Mouse (Mus musculus): ENCODE results near the gene 1700061G19Rik. TPM values are rescaled to one million over a fixed set of nuclear protein-coding genes. Genes with fewer than 3 reads are reported as not detected.

Gene 1700061G19Rik
- total RNA-seq (2017), result not detected in 3 replicates

DNA sequence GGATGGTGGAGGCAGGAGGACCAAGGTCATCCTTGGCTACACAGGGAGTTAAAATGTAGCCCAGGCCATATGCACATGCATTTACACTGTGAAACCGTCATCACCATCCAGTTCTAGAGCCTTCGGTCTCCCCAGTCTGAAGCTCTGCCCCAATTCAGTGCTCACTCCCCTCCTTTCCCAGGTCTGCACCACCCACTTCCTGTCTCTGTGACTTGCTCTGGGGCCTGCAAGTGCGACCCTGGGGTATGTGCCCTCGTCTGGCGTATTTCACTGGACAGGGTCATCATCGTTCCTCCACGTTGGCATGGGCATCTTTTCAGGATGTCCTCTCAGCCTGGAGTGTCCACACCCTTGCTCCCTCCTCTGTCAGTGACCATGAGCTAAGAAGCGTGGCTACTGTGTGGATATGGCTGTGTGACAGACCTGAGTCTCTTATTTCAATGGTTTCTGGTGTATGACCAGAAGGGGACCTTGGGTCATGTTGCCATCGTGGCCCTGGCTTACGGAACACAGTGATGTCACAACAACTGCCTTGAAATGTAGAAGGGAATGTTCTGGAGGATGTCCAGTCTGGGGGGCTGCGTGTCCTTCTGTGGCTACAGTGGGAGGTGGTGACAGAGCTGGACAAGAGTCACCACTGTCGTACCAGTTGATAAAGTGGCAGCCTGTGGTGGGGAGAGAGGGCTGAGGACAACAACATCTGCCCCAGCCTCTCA, at the start of gene 1700061G19Rik:
Gene 1700061G19Rik, plus strand, starts transcription at position 542 of the 716 bp plus-strand sequence.
- no peak for ATAC-seq (replicated peaks; ENCODE audit: insufficient number of reproducible peaks, low FRiP score, low TSS enrichment, poor library complexity, severe bottlenecking)

DNA sequence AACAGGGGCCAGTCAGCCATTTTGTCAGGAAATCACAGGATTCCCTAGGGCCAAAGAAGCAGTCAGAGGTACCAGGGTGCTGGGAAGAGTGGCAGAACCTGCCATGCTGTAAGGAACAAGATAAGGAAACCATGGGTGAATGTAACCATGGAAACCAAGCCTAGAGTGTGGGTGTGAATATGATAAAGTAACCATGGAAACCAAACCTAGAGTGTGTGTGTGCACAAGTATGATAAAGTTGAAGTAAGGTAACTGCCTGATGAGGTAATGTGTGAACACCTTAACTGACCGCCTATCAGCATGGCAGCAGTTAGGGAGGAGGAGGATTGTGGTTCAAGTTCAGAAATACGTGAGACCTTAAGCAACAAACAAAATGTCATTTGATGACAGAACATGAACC, 48.6 kb upstream of the 1700061G19Rik start:
- no peak for ATAC-seq (replicated peaks; ENCODE audit: insufficient number of reproducible peaks, low FRiP score, low TSS enrichment, poor library complexity, severe bottlenecking)

DNA sequence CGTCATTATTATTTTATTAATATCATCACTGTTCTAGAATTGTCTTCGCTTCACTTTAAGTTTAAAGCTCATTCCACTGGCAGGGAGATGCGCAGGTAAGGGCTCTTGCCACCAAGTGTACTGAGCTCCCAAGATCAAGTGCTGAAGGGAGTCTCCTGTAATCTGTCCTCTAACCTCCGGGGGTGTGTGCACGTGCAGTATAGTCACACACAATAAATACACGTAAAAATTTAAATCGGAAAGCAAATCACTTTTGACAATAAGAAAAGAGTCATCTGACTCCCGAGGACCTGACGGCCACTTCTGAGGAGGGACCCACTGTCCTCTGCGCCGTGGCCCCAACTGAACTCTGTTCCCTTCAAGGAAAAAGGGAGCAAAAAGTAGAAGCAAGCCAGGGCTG, 46.1 kb upstream of the 1700061G19Rik start:
- ATAC-seq (replicated peaks; ENCODE audit: insufficient number of reproducible peaks, low FRiP score, low TSS enrichment, poor library complexity, severe bottlenecking), result no peak

DNA sequence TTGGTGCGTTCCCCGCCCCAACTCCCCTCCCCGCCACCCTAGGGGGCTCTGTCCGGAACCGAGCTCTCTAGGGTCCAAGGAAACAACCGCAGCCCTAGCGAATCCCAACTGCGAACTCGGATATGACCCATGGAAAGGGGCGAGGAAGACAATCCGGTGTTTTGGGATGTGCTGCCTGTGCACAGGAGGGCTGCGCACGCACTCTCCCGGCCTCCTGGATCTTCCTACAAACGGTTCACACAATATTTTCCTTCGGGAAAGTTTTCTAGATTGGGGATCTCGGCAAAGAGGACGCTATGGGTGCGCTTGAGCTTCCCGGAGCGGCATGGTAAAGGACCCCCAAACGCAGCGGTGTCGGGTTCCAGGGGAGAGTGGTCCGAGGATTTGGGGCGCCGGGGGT, 45.5 kb upstream of the 1700061G19Rik start:
- no peak for ATAC-seq (replicated peaks; ENCODE audit: insufficient number of reproducible peaks, low FRiP score, low TSS enrichment, poor library complexity, severe bottlenecking)

DNA sequence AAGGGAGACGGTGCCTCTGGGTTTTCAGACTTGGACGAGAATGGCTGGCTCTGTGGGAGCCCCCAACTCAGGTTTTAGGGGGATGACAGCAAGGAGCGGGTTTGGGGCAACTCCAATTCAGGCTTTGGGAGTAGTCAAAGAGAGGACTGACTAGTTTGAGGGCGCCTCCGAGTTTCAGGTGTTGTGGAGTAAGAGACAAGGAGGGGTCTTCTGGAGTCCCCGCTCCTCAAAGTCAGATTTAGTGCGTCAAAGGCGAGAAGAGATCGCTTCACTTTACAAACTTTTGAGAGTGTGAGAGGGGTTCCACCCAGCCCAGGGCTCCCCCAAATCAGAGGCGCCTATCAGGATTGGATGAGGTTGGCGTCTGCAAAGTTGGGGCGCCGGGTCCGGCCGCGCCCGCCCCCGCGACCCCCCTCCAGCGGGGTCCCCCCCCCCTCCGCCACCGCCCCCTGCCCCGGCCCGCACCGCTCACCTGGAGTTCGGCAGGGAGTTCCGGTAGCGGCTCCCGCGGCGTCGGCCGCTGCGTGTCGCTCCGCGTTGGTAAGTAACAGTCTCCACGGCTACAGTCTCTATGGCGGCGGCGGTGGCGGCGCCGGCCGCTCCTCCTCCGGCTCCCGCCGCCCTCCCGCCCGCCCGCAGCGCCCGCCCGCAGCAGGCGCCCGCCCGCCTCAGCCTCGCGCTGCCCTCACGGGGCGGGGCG, 44.7 kb upstream of the 1700061G19Rik start, which contains the start of gene Rfx2:
Gene Rfx2, minus strand, starts transcription at position 603 of the 700 bp plus-strand sequence.
- no peak; the same call in 1 of the 2 replicates for ATAC-seq (replicated peaks; ENCODE audit: insufficient number of reproducible peaks, low FRiP score, low TSS enrichment, poor library complexity, severe bottlenecking)

DNA sequence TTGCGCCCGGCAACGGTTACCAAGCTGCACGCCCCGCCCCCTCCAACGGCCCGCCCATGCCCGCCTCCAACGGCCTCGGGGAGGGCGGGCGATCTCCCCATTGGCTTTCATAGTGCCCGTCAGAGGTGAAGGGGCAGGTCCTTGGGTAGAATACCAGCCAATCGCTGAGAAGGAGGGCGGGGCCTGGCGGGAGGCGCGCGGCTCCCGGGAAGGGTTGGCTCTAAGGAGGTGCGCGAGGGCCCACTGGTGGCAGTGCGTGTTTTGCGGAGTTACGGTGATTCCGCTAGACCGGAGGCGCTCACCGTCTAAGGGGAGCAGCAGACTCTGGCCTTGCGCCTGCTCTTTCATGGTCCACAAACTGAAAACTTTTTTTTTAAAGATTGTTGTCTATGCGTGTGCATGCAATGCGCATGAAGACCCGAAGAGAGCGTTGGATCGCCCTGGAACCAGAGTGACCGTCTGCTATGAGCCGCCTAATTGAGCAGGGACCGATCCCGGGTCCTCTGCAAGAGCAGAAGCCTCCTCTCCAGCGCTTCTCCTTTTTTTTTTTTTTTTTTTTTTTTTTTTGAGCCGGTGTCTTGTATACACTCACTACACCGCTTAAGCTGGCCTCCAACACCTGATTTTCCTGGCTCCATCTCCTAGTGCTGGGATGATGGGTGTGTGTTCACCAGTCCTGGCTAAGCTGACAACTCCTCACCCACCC, 44.0 kb upstream of the 1700061G19Rik start:
- peak; percentile 98 for ATAC-seq (replicated peaks; ENCODE audit: insufficient number of reproducible peaks, low FRiP score, low TSS enrichment, poor library complexity, severe bottlenecking)

DNA sequence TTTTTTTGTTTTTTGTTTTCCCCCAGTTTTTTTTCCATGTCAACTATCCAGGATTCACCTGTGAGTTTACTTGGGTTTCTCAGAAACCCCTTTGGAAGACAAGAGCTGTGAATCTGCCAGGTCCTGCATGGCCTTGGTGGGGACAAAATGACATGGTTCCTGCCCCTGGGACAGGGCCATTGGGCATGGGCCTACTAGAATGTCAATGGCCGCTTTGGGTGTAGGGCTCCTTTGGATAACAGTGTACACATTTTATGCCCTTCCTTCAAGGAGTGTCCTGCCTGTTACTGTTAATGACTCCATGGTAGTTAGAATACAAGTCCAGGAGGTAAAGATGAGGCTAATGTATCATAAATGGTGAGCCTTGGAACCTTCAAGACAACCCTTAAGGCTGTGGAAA, 42.4 kb upstream of the 1700061G19Rik start:
- no peak for ATAC-seq (replicated peaks; ENCODE audit: insufficient number of reproducible peaks, low FRiP score, low TSS enrichment, poor library complexity, severe bottlenecking)

DNA sequence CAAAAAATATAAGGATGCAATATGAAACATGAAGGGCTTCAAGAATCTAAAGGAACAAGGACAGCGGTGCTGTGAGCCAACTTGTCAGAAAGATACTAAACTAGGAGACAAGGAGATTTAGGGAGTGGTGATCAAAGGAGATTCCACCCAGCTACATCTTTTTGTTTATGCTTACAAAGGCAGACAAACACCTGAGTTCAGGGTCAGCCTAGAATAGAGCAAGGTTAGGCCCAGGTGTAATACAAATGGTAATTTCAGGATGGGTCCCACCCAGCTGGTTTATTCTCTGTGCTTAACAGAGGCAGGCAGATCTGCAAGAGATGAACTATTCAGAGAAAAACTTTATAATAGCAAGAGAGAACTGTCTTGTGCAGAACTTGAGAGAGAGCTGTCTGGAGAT, 41.9 kb upstream of the 1700061G19Rik start:
- no peak for ATAC-seq (replicated peaks; ENCODE audit: insufficient number of reproducible peaks, low FRiP score, low TSS enrichment, poor library complexity, severe bottlenecking)

DNA sequence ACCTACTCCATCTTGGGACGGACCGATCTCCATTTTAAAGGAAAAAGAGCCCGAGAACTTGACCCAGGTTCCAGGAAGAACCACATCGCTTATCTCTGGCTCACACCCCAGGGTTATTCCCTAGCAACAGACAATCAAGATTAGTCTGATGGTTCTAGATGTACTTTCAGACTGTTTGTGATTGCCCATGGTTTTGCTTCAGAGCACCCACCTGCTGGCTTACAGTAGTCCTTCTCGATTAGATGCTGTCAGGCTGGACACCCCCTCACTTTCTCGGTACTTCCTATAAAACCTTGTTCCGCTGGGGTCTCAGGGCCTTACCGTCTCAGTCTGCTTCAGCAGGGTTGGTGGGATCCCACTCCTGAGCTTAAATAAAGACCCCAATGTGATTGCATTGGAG, 38.9 kb upstream of the 1700061G19Rik start:
- ATAC-seq (replicated peaks; ENCODE audit: insufficient number of reproducible peaks, low FRiP score, low TSS enrichment, poor library complexity, severe bottlenecking), result no peak

DNA sequence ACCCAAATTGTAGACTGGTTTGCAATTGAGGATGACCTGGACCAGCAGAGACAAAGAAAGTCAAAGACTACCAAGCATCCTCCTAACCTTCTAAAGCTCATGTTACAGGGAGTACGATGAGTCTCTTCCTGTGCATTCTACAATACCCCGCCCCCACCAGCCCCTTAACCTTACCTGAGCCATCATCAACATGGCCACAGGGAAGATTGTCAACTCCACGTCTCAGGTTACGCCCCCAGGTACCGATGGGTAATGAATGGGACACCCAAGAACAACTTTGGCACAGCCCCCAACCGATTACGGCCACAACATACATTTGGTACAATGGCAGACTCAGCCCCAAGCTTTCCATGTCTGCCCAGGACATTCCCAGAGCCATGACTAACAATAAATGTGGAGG, 34.8 kb upstream of the 1700061G19Rik start:
- no peak for ATAC-seq (replicated peaks; ENCODE audit: insufficient number of reproducible peaks, low FRiP score, low TSS enrichment, poor library complexity, severe bottlenecking)

DNA sequence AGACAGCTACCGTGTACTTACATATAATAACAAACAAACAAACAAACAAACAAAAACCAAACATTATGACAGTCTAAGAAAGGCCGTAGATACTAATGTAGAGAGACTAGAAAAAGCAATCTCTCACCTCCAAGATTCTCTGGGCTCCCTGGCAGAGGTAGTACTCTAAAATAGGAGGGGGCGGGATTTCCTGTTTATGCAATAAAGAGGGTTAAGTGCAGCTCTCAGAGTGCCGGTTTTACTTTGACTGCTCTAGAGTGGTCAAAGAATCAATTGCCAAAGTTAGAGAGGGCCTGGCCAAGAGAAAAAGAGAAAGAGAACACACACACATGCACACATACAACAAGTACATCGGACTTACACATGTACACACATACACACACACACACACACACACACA, 33.1 kb upstream of the 1700061G19Rik start:
- no peak for ATAC-seq (replicated peaks; ENCODE audit: insufficient number of reproducible peaks, low FRiP score, low TSS enrichment, poor library complexity, severe bottlenecking)

DNA sequence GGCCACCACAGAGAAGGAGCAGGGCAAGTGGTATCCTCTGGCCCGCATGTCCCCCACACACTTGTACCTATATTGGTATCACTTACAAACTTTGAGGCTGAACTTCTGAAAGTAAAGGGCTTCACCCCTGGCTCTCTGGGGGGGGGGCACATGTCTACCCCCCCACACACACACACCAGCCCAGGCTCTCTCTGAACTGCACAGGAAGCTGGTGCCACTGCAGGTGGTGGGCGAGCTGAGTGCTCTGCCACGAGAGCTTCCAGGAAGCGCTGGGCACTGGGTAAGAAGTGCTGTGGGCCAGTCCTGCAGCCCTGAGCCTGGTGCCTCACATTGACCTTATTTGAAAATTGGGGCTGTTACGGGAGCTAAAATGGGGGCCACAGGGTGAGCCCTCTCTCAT, 31.6 kb upstream of the 1700061G19Rik start:
- ATAC-seq (replicated peaks; ENCODE audit: insufficient number of reproducible peaks, low FRiP score, low TSS enrichment, poor library complexity, severe bottlenecking), result no peak

DNA sequence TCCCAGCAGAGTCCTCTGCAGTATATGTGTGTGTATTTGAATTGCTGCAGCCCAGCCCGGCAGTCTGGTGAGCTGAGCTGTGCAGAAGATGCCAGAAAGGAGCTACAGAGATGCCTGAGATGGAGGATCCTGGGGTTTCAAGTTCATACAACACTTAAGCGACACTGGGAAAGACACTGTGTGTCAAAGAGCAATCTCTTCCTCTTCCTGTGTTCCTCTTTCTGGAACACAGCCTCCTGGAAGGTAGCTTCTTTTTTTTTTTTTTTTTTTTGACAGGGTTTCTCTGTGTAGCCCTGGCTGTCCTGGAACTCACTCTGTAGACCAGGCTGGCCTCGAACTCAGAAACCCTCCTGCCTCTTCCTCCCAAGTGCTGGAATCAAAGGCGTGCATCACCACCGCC, 26.5 kb upstream of the 1700061G19Rik start:
- no peak for ATAC-seq (replicated peaks; ENCODE audit: insufficient number of reproducible peaks, low FRiP score, low TSS enrichment, poor library complexity, severe bottlenecking)

DNA sequence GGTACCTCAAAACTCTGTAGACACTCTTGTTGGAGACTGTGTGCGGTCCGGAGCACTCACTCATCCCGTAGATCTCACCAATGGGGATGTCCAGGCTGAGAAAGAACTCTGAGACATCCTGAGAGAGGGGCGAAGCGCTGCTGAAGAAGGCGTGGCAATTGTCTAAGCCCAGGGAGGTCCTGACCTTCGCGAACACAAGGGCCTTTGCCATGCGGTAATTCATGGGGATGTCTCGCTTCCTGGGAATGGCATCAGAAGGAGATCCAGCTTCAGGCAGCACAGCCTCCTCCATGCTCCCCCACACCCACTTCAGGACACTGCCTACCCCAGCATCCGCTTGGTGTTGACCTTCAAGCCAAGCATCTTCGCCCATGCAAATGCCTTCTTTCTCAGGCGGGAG, 25.6 kb upstream of the 1700061G19Rik start:
- ATAC-seq (replicated peaks; ENCODE audit: insufficient number of reproducible peaks, low FRiP score, low TSS enrichment, poor library complexity, severe bottlenecking), result no peak

DNA sequence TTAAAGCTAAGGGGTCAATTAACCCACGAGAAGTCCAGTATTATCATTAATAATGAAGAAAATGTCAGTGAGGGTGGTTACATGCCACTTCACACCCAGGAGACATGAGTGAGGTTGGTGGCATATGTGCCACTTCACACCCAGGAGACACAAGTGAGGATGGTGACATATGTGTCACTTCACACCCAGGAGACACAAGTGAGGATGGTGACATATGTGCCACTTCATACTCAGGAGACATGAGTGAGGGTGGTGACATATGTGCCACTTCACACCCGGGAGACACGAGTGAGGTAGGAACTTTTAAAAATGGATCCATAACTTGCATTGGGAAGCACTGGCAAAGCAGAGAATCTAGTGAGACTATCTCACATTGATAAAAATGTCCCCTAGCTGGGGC, 24.1 kb upstream of the 1700061G19Rik start:
- ATAC-seq (replicated peaks; ENCODE audit: insufficient number of reproducible peaks, low FRiP score, low TSS enrichment, poor library complexity, severe bottlenecking), result no peak

DNA sequence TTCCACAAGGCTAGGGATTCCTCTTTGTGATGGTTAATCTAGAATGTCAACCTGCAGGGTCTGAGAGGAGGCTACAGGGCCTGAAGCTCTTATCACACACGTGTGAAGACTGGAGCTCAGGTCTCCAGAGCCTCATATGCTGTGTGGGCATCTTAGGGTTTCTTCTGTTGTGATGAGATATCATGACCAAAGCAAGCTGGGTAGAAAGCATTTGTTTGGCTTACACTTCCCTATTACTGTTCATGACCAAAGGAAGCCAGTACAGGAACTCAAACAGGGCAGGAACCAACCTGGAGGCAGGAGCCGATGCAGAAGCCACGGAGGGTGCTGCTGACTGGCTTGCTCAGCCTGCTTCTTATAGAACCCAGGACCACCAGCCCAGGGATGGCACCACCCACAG, 19.9 kb upstream of the 1700061G19Rik start:
- no peak for ATAC-seq (replicated peaks; ENCODE audit: insufficient number of reproducible peaks, low FRiP score, low TSS enrichment, poor library complexity, severe bottlenecking)

DNA sequence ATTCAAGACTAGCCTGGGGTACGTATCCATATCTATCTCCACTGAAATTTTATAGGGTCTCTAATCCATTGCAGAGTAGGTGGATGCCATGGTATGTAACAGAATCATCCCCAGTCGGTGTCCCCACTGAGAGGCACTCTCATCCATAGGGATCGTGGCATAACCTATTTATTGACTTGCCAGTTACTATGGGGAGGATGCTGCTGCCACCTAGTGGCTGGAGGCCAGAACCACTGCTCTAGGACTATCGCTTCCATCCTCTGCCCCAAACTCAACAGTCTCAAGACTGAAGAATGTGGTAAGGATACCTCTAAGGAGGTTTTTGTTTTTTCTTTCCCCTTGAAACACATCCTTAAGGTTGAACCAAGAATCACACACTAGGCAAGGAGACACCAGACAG, 17.1 kb upstream of the 1700061G19Rik start:
- peak; percentile 81 for ATAC-seq (replicated peaks; ENCODE audit: insufficient number of reproducible peaks, low FRiP score, low TSS enrichment, poor library complexity, severe bottlenecking)

DNA sequence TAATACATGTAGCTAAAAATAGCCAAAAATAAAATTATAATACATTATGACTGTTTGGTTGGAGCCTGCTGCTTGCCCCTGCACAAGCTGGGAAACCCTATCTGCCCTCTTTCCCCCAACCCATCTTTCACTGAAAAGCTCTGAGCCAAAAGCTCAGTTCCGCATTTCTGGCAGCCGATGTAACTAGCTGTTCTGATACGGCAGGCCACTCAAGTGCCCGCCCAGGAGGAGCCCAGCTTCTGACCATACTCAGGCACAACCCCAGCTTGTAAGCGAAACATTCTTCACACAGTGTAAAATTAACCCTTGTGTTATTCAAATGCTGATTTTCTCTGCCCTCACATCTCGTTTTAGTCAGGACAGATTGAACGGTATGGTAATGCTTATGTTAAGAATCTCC, 16.4 kb upstream of the 1700061G19Rik start:
- ATAC-seq (replicated peaks; ENCODE audit: insufficient number of reproducible peaks, low FRiP score, low TSS enrichment, poor library complexity, severe bottlenecking), result no peak

DNA sequence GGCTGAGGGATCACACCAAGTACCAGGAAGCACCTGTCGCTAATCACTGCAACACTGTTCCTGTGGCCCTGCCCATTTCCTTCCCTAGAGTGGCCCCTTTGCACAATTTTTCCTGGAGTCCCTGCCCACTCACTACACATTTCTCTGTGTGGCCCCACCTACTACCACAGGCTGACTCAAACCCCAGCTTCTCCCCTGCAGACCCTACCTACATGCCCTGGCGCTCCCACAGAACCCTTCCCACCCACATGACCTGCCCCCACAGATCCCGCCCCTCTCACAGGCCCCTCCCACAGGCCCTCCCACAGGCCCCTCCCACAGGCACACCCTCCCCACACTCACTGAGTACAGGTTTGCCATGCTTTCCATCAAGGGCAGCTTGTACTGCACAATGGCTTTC, 14.1 kb upstream of the 1700061G19Rik start:
- ATAC-seq (replicated peaks; ENCODE audit: insufficient number of reproducible peaks, low FRiP score, low TSS enrichment, poor library complexity, severe bottlenecking), result no peak

DNA sequence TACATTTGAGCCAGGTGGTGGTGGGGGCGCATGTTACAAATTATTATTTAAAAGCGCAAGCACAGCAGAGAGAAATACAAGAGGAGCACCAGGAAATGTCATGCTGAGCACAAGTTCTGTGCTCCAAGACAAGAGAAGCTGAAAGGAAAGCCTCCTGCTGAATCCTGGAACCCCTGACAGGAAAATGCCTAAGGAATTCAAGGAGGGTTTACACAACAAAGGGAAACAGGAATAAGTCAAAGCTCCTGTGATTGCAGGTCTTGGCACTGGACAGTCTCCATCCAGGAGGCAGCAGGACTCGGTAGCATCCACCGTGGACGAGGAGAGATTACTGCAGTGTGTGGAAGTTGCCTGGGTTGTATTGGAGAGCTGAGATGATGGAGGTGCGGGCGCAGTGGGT, 9.2 kb upstream of the 1700061G19Rik start:
- no peak for ATAC-seq (replicated peaks; ENCODE audit: insufficient number of reproducible peaks, low FRiP score, low TSS enrichment, poor library complexity, severe bottlenecking)
